Mouse (Mus musculus) embryo, embryonic 10 days (tissue): Measurements from ENCODE around the gene Dgki.

Experiments
- DNase-seq: peaks from one replicate; pipeline ENCODE4 v3.0.0-alpha.2; 2015; ENCODE audit warnings: low spot score

Gene Dgki

DNA sequence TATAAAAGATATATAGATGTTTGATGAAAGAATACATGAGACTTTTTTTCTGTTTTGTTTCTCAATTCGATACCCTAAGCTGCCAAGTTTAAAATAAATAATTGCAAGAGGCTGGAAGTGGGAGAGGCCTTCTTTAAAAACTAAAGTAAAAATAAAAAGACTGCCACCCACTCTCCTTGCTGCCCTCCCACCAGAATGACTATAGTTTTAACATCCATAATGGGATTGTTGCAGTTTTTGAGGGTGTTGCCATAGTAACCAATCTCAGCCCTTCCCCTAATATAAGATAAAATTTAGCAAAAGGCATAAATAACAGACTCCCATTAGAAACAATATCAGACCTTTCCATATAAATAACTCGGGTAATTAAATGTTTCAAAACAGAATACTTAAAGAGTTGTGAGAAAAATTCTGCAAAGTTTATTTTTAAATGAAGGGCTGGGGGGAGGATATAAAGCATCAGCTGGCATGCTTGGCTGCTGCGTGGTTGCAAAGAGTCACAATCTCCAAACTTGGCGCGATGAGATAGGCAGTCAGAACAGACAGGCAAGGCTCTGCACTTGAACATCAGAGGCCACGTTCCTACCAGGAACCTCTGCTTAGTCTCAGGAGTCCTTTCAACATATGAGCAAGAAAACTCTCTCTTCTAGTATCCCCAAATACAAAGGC, 57.8 kb downstream of the Dgki start:
- DNase-seq: no peak

DNA sequence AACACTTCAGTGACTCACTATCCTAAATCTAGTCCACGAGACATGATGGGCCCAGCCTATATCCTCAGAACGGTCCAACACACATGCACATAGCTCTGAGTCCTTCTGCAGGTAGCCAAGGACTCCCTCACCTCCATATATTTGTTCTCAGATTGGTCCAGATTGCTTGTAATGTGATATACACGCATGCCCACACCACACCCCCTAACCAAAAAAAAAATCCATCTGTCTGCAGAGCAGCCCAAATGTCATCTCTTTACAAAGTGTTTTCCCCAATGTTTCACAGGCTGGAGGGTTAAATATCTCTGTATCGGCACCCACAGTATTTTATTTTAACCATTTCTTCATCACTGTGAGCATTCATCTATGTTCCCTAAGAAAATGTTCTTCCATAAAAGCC, 58.5 kb downstream of the Dgki start:
- DNase-seq: no peak

DNA sequence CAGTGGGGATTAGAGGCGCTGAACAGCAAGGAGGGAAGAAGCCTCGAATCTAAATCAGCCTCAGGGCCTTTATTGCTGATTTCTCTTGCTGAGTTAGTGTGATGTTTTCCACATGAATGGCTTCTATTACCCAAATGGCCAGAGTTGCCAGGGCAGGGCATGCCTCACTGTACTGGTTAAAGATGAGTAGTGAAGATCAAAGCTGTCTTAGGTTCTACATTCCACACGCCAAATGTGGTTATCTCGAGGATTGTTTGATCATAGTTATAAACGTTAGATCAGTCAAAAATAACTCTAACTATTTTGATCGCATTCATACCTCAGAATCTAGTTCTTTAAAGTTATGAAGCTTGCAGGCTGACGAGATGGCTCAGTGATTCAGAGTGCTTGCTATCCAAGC, 59.8 kb downstream of the Dgki start:
- DNase-seq: no peak

DNA sequence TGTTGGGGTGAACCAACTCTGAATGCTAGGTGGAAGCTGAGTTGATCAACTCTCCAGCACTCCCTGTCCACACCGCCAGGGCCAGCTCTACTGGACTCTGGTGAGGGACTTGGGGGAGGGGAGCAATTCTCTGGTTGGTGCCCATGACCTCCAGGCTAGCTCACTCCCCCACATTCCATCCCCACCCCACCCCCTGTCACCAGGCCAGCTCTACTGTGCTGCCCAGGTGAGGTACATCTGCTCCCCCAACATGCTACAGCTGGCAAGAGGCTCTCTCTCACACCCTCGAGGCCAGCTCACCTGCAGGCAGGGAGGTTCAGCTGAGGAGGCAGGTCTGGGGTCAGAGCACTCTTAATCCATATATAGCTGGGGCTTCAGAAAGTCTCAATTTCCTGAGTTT, 63.1 kb downstream of the Dgki start:
- DNase-seq: no peak

DNA sequence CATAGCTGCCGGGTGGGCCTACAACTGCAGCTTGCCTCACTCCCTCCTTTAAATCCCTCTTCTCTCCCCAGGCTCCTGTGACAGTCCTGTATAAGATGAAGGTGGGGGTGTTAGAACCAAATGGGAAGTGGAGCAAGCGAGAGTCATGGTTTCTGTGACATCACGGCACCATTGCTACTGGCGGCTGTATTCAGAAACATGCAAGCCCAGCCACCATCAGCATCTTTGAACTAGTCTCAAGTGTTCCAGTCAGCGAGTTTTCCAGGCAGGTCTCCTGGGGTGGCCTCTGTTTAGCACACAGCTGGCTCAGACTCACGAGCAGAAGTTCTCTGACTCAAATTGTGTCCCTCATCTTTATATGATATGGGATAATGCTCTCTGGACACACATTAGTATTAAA, 68.8 kb downstream of the Dgki start:
- DNase-seq: no peak

DNA sequence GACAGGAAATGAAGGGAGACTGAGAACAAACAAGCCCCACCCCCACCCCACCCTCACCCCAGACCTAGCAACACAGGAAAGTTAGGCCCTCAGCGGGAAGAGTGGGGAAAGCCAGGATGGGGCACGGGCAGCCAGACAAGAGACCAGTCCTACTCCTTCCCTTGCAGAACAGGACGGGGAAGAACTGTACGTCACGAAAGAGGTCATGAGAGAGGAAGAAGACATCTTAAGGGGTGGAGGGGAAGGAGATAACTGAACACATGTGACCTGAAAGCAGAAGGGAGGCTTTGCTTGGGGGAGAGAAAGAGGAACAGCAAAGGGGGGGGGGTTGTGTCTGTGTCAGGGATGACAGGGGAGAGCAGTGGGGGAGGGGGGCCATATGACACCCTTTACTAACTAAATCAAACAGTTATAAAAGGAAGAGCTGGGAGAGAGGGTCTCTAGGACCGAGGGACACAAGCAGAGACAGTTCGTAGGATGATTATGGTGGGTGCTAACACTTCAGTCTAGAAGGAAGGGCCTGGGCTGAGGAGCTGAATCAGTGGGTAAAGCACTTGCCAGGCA, 77.0 kb downstream of the Dgki start:
- no peak for DNase-seq

DNA sequence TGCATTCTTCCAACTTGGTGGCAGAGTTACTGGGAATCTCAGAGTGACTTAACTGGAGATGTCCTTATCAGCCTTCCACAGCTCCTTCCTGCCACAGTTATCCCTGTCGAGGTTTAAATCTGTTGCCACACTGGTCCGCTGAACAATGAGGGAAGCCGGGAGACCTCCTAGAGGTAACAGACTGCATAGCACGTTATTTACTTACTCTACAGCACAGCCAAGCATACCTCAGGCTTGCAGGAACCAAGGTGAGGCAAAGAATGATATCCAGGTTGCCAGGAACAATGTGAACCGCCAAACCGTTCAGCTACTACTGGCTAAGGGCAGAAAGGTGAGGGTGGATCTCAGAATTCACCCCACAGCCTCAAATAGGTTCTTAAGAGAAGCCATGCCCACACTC, 78.0 kb downstream of the Dgki start:
- DNase-seq: peak; percentile 29

DNA sequence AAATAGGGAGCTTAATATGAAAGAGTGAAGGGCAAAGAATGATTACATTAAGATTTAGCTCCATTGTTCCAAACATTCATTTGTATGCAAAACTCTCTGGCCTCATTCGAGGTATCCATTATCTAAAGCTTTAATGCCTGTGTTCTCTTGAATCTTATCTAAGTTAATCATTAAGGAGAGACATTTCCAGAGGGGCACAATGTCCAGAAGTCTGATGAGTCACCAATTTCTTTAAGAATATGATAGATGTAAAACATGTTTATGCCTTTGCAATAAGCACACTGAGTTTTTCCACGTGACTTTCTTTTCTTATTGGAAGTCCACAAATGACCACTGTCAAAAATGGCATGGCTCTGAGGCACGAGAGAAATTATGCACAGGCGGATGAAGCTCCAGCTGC, 80.9 kb downstream of the Dgki start:
- no peak for DNase-seq

DNA sequence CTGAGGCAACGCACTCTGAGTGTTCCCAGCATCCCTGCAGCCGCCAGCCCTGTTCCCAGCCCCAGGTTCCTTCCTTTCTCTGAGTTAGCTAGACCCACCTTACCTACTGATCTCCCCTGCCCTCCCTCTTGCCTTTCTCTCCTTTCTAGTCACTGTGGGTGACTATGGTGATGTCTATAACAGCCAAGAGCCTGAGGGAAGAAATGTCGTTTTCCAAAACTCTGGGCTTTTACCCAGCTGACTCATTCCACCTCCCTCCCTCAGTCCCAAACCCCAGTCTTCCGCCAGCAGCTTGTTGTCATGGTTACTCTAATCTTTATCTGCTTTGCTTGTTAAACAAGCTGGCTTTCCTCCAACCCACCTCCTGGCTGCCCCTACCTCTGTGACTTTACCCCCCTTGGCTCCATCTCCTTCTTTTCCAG, 83.6 kb downstream of the Dgki start:
- peak; percentile 33 for DNase-seq

DNA sequence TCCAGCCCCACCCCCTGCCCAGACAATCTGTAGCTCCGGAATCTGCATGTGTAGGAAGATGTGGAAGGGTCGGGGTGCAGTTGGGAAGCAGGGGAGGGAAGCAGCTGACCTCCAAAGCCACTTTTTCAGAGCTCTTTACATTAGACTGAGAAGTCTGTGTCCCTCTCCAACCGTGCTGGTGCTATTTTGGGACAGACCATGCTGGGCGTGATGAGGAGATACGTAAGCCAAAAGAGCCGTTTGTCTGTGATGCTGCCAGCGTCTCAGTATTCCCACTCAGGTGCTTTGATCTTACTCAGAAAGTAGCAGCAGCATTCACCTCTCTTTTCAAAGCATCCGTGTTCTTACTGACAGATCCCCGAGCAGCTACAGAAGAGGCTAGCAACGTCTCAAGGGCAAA, 84.3 kb downstream of the Dgki start:
- DNase-seq: no peak

DNA sequence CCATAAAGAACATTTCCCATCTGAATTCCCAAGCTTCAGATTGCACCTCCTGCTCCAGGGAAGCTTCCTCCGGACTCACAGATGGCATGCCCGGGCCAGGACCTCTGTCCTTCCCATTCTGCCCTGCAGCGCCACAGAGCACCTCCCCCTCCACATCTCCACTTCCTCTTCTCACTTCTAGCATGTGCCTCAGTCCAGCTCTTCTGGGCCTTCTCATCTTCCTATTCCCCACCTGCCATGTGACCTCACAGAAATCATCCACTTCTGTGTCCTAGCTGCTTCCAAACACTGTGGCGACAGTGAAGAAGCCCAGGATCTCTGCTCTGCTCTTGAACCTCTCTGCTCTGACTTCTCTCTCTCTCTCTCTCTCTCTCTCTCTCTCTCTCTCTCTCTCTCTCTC, 87.1 kb downstream of the Dgki start:
- DNase-seq: peak; percentile 46

DNA sequence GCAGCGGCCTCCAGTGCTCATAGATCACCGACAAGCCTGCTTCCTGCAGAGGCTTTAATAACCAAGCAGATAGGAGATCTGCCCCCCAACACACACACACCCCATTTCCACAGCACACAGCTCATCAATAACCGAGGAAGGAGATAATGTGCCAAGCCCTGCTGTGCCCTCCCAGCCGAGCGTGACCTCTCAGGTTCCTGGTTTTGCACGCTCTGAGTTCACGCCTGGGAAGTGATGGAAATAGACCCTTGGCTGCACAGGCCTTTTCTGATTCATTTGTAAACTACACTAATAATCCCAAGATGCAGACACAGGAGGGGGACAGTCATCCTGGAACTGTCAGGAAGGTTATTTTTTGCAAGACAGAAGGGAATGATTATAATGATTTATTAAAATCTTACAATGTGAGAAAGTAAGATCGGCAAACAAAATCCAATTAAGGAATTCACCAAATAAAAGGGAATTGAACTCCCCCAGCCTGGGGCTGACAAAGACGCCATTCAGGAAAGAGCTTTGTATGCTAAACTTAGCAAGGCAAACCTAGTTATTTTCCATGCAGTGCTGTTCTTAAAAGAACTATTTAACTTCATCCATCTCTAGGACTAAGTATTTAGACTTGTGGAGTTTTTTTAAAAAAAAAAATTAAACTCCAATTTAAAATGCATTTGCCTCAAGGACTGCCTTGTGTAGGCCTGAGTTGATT, 88.3 kb downstream of the Dgki start:
- DNase-seq: peak; percentile 50

DNA sequence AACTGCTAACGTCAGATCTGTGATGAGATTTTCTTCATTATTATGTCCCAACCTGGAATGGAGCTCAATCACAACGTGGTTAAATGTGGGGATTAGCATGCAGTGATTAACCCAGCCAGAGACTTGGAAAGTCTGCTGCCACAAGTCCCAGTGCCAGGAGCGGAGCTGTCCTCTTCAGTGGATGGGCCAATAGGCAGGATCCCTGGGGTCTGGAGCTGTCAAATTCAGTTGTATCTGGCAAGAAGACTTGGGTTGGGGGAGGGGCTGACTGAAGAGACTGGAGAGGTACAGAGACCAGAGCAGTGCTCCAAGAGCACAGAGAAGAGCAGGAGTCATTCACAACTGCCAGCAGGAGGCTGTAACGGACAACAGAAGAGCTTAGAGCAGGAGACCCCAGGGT, 97.1 kb downstream of the Dgki start:
- no peak for DNase-seq

DNA sequence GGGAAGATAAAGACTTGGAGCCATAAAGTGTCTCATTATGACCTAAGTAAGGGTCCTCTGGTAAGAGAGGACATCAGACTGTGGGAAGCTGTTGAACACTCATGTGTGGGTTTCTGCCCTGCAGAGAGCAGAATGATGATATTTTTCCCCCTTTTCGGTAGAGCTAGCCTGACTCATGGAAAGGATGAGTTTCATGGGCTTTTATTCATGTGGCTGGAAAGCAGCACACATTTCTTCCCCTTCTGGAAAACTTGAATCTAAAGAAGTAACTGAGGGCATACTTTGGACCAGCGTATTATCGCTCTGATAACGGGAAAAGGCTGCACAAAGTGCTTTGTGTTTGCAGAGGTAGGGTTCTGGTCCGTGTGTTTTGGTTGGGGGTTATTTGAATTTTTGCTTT, 99.1 kb downstream of the Dgki start:
- DNase-seq: no peak

DNA sequence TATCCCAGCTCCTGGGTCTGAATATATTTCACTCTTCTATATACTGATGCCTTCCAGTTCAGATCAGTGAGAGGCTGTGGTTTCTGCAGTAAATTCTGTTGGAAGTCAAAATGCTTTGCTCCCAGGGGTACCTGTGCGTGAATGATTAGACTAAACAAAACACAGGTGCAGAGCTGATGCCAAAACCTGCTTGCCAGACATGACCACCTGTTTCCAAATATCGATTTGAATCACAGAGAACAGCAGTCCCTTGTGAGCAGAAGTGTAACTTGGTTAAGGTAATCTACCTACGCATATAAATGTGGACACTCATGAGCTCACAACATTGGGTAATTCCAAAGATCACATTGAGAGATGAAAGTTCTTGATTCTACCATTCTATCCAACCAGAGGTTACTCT, 100.5 kb downstream of the Dgki start:
- no peak for DNase-seq

DNA sequence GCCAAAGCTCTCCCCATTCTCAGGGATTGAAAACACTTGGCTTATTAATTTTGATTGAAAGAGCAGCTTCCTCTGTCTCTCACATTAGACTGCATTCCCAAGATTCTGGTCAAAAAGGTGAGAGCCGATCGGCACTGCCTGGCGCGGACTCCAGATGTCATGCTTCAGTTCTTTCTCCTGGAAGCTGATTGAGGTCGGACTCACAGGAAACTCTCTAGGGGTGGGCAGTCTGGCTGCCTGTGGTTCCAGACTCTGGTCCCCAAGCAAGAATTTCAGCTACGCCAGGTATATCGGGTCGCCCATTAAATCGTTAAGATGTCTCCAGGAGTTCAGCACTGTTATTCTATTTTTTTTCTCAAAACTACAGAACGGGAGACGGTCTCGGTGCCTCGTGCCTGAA, 102.2 kb downstream of the Dgki start:
- DNase-seq: peak; percentile 16

DNA sequence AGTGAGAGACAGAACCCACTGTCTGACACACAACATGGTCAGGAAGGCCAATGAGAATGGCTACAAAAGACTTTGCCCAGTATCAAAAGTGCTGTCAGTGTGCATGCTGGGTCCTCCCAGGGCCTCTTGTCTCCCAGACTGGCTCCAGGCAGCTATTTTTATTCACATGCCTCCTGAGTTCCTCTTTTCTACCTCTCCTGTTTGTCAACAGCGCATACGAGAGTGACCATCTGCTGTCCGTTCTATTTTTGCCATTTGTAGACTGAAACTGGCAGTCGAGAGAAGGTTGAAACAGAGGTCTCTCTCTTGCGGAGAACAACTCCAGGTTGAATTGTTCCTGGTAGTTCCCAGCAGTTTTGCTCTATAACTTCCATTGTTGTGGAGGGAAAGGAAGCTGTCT, 103.1 kb downstream of the Dgki start:
- no peak for DNase-seq

DNA sequence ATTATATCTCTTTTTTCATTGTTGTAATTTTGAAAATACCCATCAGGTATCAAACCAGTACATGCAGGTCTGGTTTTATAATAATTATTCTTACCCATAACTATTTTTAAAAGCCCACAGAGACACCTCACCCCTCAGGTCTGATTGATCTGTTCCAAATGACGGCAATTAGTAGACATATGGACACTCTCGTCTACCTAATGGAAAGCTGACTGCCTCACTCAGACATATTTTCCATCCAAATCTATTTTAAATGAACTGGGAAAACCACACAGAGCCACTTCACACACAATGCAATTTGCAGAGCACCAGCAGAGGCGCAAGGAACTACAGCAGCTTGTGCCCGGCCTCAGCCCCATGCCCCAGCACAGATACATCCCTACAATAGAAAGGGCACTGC, 104.2 kb downstream of the Dgki start:
- DNase-seq: no peak

DNA sequence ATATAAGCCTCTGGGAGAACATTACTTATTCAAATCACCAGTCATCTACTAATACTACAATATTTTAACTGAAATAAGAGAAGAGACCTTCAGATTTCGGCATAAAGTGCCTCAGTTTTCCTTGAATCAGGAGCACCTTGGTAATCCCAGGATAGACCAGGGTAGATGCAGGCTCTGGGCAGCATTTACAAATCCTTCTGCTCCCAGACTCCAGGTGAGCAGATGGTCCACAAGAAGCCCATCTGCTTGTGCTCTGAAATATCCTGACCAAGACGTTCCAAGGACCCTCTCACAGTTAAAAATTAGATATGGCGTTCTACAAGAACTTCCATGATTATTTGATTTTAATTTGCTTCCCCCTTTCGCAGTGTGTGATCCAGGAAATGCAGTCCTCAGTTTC, 118.0 kb downstream of the Dgki start:
- no peak for DNase-seq

DNA sequence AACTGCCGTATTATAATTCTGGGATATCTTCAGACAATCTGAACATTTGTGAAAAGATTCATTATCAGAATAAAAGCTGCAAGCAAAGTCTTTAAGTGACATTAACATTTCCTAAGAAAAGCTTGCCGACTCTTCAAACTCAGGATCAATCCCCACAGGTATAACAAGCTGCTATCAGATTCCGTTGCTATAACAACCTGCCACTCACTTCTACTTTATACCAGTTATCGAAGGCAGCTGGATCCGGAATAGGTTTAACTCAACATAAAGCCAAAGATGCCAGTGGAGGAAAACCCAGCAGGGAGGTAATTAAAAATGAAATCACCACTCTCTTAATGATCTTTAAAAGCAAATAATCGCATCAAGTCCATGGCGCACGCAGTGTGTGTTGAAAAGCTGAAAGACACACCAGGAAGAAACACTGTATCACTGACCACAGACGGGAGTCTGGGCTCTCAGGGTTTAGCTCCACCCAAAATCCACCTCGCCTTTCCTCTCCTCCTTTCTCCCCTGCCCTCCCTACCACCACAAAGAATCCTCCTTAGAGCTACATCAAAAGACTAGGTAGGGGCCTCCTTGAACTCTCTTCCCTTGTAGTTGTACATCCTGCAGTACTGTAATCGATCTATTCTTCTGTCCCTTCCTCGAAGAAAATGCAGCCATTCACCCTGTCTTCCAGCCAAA, 128.7 kb downstream of the Dgki start:
- no peak for DNase-seq

DNA sequence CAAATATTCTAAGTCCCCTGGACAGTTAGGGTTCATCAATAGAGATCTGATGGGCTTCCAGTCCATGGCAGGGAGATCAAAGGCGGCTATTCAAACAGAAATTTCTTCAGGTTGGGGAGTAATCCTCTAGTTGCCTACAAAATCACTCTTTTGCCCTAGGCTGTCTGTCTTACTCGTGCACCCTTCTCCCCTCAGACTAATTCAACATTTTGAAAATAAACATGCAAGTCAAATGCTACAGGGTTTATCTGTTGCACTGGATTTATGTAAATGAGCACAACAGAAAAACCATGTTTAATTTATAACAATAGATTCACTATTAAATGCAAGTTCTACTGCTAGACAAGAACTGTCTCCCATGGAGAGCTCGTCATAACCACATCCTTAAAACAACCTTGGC, 141.1 kb downstream of the Dgki start:
- no peak for DNase-seq

DNA sequence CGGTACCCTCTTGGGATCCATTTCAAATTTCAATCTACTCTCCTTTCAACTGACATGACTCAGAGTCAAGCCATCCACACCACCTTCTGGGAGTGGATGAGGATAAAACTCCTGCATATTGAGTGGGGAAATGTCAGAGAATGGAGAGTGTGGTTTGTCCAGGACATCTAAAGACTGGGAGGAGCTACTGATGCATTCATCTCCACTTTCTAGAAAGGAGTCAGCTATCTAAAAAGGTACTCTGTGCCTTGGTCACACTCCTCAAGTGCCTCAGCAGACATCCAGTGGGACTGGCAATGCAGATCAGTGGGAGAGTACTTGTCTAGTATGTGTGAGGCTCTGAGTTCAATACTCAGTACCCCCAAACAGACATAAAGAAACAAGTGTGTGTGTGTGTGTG, 145.9 kb downstream of the Dgki start:
- DNase-seq: no peak

DNA sequence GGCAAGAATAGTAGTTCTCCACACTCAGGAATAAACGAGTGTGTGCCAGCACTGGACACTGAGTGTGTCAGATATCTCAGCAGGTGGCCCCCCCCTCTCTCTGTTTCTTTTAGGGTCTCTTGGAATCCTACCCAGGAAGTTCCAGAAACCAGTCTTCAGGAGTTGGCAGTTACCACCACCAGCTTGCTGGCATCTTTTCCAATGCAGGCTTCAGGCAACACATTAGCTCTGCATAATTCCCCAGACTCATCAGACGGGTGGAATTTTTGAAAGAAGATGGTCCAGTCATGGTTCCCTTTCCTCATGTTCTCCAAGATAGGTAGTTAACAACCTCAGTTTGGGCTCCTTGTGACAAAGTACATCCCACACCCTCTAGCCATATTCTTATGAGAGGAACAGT, 149.5 kb downstream of the Dgki start:
- no peak for DNase-seq
